Mouse (Mus musculus) gonadal fat pad, adult 2 months (tissue): ENCODE measurements around the gene Stac2. TPM values are rescaled to one million over a fixed set of nuclear protein-coding genes. Genes with fewer than 3 reads are reported as not detected.

Source experiments
- DNase-seq: peaks from one replicate; pipeline ENCODE4 v3.0.0-alpha.2; 2012; ENCODE audit warnings: low read depth
- polyA plus RNA-seq: library from polyadenylated mRNA; depleted of rRNA; stranded (reverse); fragments of >200 nt; gene quantifications from 2 replicates; pipeline ENCODE4 v1.2.3, GENCODE M21; 2012; rRNA removed

Gene Stac2
- 1.6 and 4.3 TPM in 2 replicates for polyA plus RNA-seq

DNA sequence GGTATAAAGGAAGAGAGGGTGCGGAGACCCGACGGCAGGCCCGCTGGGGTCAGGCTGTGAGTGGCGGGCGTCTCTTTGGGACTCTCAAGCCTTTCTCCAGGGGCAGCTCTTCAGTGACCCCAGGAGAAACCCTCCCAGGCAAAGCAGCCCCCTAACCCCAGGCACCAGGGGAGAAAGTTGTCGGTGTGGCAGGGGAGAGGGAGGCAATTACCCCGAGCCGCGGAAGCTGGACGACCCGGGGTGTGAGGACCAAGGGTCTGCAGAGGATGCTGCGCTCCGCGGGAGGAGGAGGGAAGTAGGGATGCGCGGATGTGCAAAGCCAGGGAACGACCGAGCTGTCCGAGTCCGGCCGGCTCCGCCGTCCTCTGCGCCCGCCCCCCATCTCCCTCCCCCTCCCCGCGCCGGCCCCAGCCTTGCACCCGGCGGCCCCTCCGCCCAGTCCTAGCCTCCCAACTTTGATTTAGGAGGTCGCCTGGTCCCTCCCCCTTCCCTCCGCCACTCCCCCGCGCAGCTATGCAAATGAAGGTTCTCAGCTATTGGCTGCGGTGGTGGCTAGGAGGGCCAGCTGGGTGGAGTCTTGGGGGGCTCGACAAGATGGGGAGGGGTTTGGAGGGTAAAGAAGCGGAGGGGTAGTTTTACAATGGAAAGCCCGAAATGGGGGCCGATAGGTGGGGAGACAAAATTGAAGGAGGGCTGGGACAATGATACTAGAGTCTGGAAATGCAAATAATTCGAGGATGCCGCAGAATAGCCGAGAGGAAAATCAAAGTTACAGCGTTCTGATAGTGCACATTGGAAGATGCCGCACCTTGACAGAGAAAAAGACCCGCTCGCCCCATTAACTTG lies at the start of gene Stac2:
Stac2 (minus strand) TSS at position 474 of the 846 bp plus-strand sequence.
- no peak for DNase-seq

DNA sequence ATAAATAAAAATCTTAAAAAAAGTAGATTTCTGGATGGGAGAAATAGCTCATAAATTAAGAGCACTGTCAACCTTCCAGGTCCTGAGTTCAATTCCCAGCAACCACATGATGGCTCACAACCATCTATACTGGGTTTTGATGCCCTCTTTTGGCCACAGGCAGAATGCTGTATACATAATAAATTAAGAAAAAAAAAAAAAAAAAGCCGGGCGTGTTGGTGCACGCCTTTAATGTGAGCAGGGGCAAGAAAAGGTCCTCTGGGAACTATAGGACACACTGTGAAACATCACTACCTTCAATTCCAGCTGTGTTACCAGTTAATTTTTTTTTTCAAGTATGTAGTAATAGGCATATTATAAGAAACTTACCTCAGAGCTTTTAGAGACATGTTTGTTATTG lies 48.1 kb upstream of the Stac2 start:
- DNase-seq = no peak

- DNase-seq = no peak
These were observed 37.3 kb upstream of the Stac2 start for GRCm38 (mm10) chr11:98090583-98090982.

DNA sequence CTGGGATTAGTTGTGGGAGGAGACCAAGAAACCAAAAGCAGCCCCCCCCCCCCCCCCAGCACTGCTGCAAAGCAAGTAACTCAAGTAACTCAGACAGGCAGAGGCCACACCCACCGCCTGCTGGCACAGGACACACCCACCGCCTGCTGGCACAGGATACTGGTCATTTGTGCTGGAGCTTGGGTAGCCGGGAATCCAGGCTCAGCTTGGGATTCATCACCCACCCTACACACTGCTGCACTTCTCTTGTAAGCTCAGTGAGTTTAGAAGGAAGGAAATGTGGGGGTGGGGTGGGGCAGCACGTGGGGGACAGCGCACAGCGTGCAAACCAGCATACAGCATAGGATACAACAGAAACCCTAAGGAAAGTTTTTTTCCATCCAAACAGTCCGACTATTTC lies 35.0 kb upstream of the Stac2 start:
- no peak for DNase-seq

DNA sequence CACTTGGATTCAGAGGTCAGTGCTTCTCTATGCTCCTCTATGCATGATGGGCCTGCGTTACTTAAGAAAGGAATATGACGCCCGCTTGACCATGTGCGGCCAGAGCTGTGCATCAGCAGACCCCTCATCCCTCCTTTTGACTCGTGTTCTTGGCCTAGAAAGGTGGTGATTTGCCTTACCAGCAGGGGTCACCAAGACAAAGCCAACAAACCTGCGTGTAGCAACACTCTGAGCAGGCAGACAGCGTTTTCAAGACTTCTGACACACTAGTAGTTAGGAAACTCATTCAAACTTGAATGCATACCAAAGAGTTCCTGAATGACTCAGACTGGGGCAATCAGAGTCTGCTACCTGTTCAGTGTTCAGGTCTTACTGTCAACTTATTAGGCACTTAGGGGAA lies 33.3 kb upstream of the Stac2 start:
- no peak for DNase-seq

DNA sequence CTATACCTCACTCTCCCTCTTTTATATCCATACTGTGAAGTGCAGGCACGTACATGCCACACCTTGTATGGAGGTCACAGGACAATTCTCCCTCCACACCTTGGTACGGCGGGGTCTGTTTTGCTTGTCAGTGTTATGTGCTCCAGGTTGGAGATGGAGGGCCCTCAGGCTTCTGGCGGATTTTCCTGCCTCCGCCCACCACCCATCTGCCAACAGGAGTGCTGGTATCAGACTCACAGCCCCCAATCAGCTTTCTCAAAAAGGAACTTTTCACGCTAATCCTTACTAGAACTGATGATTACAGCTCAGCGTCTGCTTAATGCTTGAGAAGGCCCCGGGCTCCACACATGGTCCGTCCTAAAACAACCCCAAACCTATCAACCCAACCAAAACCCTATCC lies 32.9 kb upstream of the Stac2 start:
- no peak for DNase-seq

- DNase-seq = no peak
These were observed 29.5 kb upstream of the Stac2 start for GRCm38 (mm10) chr11:98082745-98083144.

- no peak for DNase-seq
These were observed 27.2 kb upstream of the Stac2 start for GRCm38 (mm10) chr11:98080450-98080849.

GRCm38 (mm10) chr11:98077086-98077485 lies 23.8 kb upstream of the Stac2 start:
- no peak for DNase-seq

- DNase-seq = no peak
These were observed 22.0 kb upstream of the Stac2 start for GRCm38 (mm10) chr11:98075195-98075808.

DNA sequence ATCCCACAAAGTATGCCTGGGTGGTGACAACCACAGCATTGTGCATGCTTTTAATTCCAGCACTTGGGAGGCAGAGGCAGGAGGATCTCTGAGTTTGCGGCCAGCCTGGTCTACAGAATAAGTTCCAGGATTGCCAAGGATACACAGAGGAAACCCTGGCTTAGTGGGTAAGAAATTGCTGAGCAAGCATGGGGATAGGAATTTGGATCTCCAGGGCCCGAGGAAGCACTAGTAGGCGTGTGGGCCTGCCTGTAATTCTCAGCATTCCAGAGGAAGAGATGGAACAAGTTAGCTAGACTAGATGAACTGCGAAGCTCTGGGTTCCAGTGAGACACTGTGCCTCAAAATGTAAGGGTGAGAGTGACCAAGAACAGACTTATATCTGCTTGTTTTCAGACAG lies 20.2 kb upstream of the Stac2 start:
- DNase-seq = no peak

- no peak for DNase-seq
These were observed 14.0 kb upstream of the Stac2 start for GRCm38 (mm10) chr11:98067255-98067654.

DNA sequence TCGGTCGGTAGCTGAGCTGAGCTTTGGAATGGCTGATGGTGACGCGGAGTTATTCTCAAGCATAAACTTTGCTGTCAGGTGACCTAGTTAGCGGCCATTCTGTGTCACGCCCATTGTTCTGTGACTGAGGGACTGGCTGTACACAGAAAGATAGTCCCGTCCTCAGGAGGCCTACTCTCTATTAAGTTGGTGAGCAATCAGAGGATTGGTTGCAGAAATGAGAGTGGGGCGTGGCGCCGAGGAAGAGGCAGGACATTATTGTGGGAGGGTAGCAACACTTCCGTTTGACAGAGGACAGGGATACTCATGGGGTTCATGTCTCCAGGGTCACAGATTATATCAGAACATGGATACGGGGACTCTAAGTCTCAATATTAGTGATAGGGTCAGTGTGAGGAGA lies 12.9 kb upstream of the Stac2 start:
- no peak for DNase-seq

DNA sequence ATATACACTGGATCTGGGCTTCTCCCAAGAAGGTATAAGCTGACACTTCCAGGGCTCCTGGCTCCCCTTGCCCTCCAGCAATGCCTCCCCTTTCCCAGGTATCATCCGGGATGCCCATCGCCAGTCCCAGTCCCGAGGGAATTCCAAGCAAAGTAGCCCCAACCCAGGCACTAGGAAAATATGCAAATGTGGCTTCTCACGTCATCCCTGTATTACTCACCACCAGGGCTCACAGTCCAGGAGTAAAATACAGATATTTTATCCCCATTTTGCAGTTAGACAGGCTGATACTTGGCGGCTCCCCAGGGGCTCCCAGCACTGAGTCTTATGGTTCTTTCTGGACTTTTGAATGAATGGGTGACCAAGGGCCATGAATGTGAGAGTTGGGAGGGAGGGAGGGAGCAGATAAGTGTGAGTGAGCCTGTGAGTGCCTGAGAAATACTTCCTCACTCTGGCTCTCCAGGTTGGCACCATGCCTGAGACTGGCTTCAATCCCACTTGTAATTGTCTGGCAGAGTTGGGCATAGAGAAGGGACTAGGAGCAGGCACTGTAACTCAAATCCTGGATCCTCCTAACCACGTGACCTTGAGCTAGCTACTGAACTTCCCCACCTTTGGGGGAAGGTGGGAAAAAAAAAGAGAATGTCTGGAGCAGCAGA lies 8.8 kb upstream of the Stac2 start:
- no peak for DNase-seq

DNA sequence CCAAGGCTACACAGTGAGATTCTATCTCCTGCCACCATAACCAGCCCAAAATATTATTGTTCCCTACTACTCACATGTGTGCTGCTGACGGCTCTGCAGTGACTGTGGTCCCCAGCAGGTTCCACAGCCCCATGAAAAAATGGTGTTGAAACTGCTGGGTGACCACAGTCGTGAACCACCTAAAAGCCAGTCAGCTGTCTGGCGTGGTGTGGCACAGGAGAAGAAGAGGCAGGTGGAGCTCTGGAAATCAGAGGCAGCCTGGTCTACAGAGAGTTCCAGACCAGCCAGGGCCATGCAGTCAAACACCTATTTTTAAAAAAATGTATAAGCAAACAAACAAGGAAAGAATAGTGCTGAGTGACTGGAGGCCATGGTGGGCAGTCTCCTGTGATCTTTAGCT lies 8.2 kb upstream of the Stac2 start:
- no peak for DNase-seq

DNA sequence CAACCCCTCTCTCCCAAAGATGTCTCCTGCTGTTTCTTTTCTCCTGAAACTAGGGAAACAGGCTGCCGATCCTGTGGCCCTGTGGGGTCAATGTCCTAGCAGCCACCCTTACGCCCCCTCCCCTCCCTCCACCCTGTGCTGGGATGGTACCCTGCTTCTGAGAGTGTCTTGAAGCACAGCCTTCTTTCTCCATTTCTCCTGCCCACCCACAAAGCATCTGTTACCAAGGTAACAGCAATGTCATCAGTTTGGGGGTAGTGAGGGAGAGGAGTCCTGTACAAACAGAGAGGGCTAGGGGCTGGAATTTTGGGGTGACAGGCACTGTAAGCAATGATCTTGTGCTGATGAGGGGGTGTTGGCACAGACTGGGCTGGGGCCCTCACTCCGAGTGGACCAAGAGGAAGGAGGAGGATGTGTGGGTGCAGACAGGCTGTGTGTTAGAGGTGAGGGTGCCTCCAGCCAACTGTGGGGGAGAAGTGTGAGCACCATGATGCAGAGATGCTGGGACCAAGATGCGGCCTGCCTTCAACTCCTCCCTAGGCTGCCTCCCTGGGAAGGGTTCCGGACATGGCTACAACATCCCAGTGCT lies 6.9 kb upstream of the Stac2 start:
- DNase-seq = no peak

DNA sequence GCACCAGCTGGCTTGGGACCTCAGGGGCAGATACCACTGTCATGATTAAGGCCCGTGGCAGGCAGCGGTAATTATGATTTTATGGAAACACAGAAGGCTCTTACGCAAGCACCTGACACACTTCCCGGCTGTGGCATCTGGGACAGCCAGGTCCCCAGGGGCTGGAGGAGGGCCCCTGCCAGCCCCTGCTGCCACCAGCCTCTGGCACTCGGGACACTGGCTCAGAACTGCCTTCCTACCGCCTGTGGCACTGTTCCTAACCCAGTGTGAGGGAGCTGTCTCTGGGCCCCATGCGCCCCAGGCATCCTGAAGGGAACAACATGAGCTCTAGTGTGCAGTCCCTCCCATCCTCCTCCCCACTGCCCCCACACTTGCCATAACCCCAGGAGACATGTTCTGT lies 6.4 kb upstream of the Stac2 start:
- no peak for DNase-seq

- no peak for DNase-seq
These were observed 4.7 kb upstream of the Stac2 start for GRCm38 (mm10) chr11:98057998-98058397.

DNA sequence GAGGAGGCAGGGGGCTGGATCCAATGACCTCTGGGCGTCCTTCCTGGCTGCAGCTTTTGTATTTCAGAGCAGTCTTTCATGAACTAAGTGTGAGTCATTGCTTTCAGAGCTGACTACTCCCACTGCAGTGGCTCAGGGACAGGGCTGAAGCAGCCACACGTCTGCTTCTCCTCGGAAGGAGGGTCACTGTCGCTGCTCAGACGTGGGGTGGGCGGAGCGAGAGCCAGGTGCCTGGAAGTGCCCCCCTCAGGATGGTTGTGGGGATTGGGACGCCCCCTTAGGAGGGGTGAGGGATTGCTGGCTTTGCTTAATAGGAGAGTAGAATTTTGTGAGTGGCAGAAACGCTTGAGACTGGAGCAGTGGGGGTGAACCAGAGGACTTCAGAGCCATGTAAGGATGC lies 4.2 kb upstream of the Stac2 start:
- DNase-seq = no peak

- no peak for DNase-seq
These were observed 903 bp downstream of the Stac2 start for GRCm38 (mm10) chr11:98052129-98052988.

GRCm38 (mm10) chr11:98051611-98052128 lies 1.6 kb downstream of the Stac2 start:
- DNase-seq = no peak
